Mouse (Mus musculus) G1E (cell line): ENCODE data around the gene Dbn1. TPM values are rescaled to one million over a fixed set of nuclear protein-coding genes. Genes with fewer than 3 reads are reported as not detected.

ENCODE experiments used
- ATAC-seq: 2 replicates; pipeline ENCODE4 v1.8.0; 2016; ENCODE audit warnings: mild to moderate bottlenecking; ENCODE audit not compliant: insufficient number of reproducible peaks, poor library complexity, low FRiP score, severe bottlenecking; ENCODE audit errors: extremely low read depth
- DNase-seq: peaks from one replicate; pipeline ENCODE4 v3.0.0; 2012; ENCODE audit warnings: low spot score
- H3K27me3 ChIP-seq: 2 replicates; pipeline ENCODE4 v1.6.1; 2012; ENCODE audit warnings: mild to moderate bottlenecking, low read length, inconsistent platforms; ENCODE audit not compliant: insufficient read depth
- H3K36me3 ChIP-seq: replicated peaks from 2 replicates; pipeline ENCODE3; 2012; ENCODE audit warnings: mild to moderate bottlenecking, inconsistent platforms
- H3K4me1 ChIP-seq: 2 replicates; pipeline ENCODE4 v1.6.1; 2012; ENCODE audit warnings: low read depth, low read length, inconsistent platforms, mixed read lengths; ENCODE audit not compliant: insufficient read depth
- H3K4me3 ChIP-seq: 2 replicates; pipeline ENCODE4 v1.5.1; 2012; ENCODE audit warnings: low read depth, mild to moderate bottlenecking, inconsistent platforms, low read length, moderate library complexity, mixed read lengths
- H3K9me3 ChIP-seq: replicated peaks from 2 replicates; pipeline ENCODE4 v1.6.1; 2012; ENCODE audit warnings: inconsistent platforms
- CTCF ChIP-seq: IDR thresholded peaks from 2 replicates; pipeline ENCODE4 v1.5.1; 2012; ENCODE audit warnings: low read depth, low read length, inconsistent platforms, mixed read lengths
- GATA1 ChIP-seq: IDR thresholded peaks from 2 replicates; pipeline ENCODE4 v1.6.1; 2012; ENCODE audit warnings: borderline replicate concordance, low read length, inconsistent platforms, mixed read lengths
- GATA2 ChIP-seq: IDR thresholded peaks from 2 replicates; pipeline ENCODE4 v1.6.1; 2012; ENCODE audit warnings: low read depth, low read length, inconsistent platforms, borderline replicate concordance
- POLR2AphosphoS5 ChIP-seq: IDR thresholded peaks from 2 replicates; pipeline ENCODE4 v1.6.1; 2012; ENCODE audit warnings: low read depth, low read length, inconsistent platforms; ENCODE audit not compliant: insufficient replicate concordance
- TAL1 ChIP-seq: conservative IDR thresholded peaks from 2 replicates; pipeline ENCODE4 v1.6.1; 2012; ENCODE audit warnings: low read depth, low read length, inconsistent platforms, mixed read lengths
- polyA plus RNA-seq: library from polyadenylated mRNA; stranded (reverse); fragments of >175 nt; gene quantifications from 2 replicates; pipeline ENCODE4 v1.2.3, GENCODE M21; 2012
- total RNA-seq, 2 experiments: library from RNA; stranded (forward) in 1 of 2; stranded (reverse) in 1 of 2; fragments of 200-1000 nt in 1 of 2; fragments of >200 nt in 1 of 2; fragmentation: Nextera tagmentation in 1 of 2; gene quantifications; 2 replicates each; pipeline ENCODE4 v1.2.3; 2014 to 2017

Dbn1 gene
- total and polyA plus RNA-seq, 3 experiments = 0.25 to 0.33 TPM; not detected in 1

GRCm38 (mm10) chr13:55522730-55523129, 34.8 kb upstream of the Dbn1 start:
- no peak for TF ChIP-seq TAL1
- TF ChIP-seq CTCF = no peak
- no peak for TF ChIP-seq POLR2AphosphoS5
- no peak for TF ChIP-seq GATA1
- TF ChIP-seq GATA2 = no peak
- no peak for DNase-seq
- H3K4me1 ChIP-seq = peaks cover 6% of the 10 kb centered on the region

GRCm38 (mm10) chr13:55519606-55520005, 31.7 kb upstream of the Dbn1 start:
- no peaks in the 10 kb centered on the region for H3K36me3 ChIP-seq
- H3K9me3 ChIP-seq = peaks cover 6% of the 10 kb centered on the region; the same call in 1 of the 2 replicates
- TF ChIP-seq GATA2 (no peak), CTCF (no peak), POLR2AphosphoS5 (no peak), TAL1 (no peak), GATA1 (no peak)
- no peak overlapping the region for H3K4me3 ChIP-seq
- H3K27me3 ChIP-seq = peaks cover 46% of the 10 kb centered on the region
- DNase-seq (no peak), ATAC-seq (no peak)
- peaks cover 2% of the 10 kb centered on the region; the same call in 1 of the 2 replicates for H3K4me1 ChIP-seq

More at GRCm38 (mm10) chr13:55522730-55523129, 34.8 kb upstream of the Dbn1 start:
- Histone ChIP-seq H3K27me3 (peaks cover 42% of the 10 kb centered on the region), H3K9me3 (peaks cover 6% of the 10 kb centered on the region; the same call in 1 of the 2 replicates), H3K36me3 (peaks cover 3% of the 10 kb centered on the region), H3K4me3 (no peak overlapping the region)
- ATAC-seq = no peak

GRCm38 (mm10) chr13:55516955-55517354, 29.0 kb upstream of the Dbn1 start:
- H3K27me3 ChIP-seq = peaks cover 26% of the 10 kb centered on the region
- no peak overlapping the region for H3K4me3 ChIP-seq
- DNase-seq = peak; percentile 42
- H3K36me3 ChIP-seq = no peaks in the 10 kb centered on the region
- no peak for TF ChIP-seq TAL1
- TF ChIP-seq CTCF = peak; percentile 83
- peaks cover 23% of the 10 kb centered on the region for H3K4me1 ChIP-seq
- no peak for ATAC-seq
- peaks cover 6% of the 10 kb centered on the region; the same call in 1 of the 2 replicates for H3K9me3 ChIP-seq

GRCm38 (mm10) chr13:55513828-55514227, 25.9 kb upstream of the Dbn1 start:
- TF ChIP-seq POLR2AphosphoS5 (no peak), GATA1 (no peak), CTCF (no peak), TAL1 (no peak), GATA2 (no peak)
- ATAC-seq = no peak
- Histone ChIP-seq H3K4me3 (peak overlapping the region; percentile 85; the same call in 1 of the 2 replicates), H3K27me3 (peaks cover 12% of the 10 kb centered on the region), H3K4me1 (peaks cover 48% of the 10 kb centered on the region), H3K9me3 (no peaks in the 10 kb centered on the region), H3K36me3 (peaks cover 26% of the 10 kb centered on the region)
- no peak for DNase-seq

GRCm38 (mm10) chr13:55513111-55513748, 25.3 kb upstream of the Dbn1 start, which contains the start of gene Pdlim7:
Gene Pdlim7, minus strand, starts transcription at chr13:55513676.
- Histone ChIP-seq H3K9me3 (no peaks in the 10 kb centered on the region), H3K4me1 (peaks cover 48% of the 10 kb centered on the region), H3K27me3 (peaks cover 12% of the 10 kb centered on the region), H3K4me3 (peak within 1 kb of the TSS; percentile 85), H3K36me3 (peaks cover 32% of the 10 kb centered on the region)
- ATAC-seq = peak; percentile 16; the same call in 1 of the 2 replicates
- peak; percentile 72 for DNase-seq
- TF ChIP-seq GATA2 (no peak), GATA1 (no peak), TAL1 (no peak), CTCF (peak; percentile 71), POLR2AphosphoS5 (no peak)

- peaks cover 12% of the 10 kb centered on the region for H3K27me3 ChIP-seq
- no peak for TF ChIP-seq TAL1
- no peak for TF ChIP-seq GATA1
- no peak for TF ChIP-seq POLR2AphosphoS5
- TF ChIP-seq GATA2 = no peak
- TF ChIP-seq CTCF = no peak
- H3K4me1 ChIP-seq = peaks cover 54% of the 10 kb centered on the region
- ATAC-seq (no peak), DNase-seq (peak; percentile 61)
- H3K9me3 ChIP-seq = no peaks in the 10 kb centered on the region
- peak overlapping the region; percentile 85 for H3K4me3 ChIP-seq
- peaks cover 39% of the 10 kb centered on the region for H3K36me3 ChIP-seq
Measured at GRCm38 (mm10) chr13:55512379-55513031, 24.6 kb upstream of the Dbn1 start.

GRCm38 (mm10) chr13:55511492-55511861, 23.6 kb upstream of the Dbn1 start:
- H3K27me3 ChIP-seq = peaks cover 12% of the 10 kb centered on the region
- H3K4me3 ChIP-seq = no peak overlapping the region; the same call in 1 of the 2 replicates
- peaks cover 50% of the 10 kb centered on the region for H3K36me3 ChIP-seq
- ATAC-seq (no peak), DNase-seq (no peak)
- no peaks in the 10 kb centered on the region for H3K9me3 ChIP-seq
- H3K4me1 ChIP-seq = peaks cover 55% of the 10 kb centered on the region
- TF ChIP-seq CTCF = no peak
- TF ChIP-seq GATA1 = no peak
- TF ChIP-seq POLR2AphosphoS5 = no peak
- TF ChIP-seq TAL1 = no peak
- TF ChIP-seq GATA2 = no peak
